ENCODE assay signal across 9 mouse cellular contexts in the genomic region with DNA sequence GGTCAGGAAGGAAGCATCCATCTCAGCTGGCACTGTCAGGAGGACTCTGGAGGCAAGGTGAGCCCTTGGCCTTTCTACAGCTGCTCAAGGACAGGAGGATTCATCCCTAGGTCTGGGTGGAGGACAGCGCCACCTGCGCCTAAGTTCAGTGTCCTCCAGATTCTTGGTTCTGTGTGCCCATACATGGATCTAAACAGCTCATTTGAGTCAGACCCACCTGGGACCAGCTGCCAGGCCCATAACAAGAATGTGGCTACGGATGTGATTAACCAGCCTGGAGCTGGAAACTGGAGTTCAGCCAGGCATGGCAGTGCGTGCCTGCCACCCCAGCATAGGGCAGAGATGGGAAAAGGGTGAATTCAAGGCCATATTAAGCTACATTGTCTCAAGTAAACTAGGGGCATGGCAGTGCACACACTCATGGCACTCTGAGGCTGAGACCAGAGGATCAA. TPM values are rescaled to one million over a fixed set of nuclear protein-coding genes. Genes with fewer than 3 reads are reported as not detected.
A peak's percentile ranks its signal among the peaks of the same experiment; 100 is the strongest.
DNase-seq lines count a peak whose midpoint lies in the region; ATAC-seq and TF ChIP-seq lines count a peak whose summit lies in the region.
"Had no signal": no experiment of that assay in that cellular context is flagged by ENCODE, and none has a peak within 500 bp of the region (broad histone marks: within the 10 kb centered on the region; RNA-seq: fewer than 3 reads in every experiment).

No protein-coding gene starts in this region.

- no peak overlapping the region for H3K9ac ChIP-seq in lung, embryonic 16.5 days (ENCODE audit: low read length)
- H3K9ac ChIP-seq in hindbrain, embryonic 13.5 days, result peak overlapping the region; percentile 47
- H3K9ac ChIP-seq in limb, embryonic 11.5 days (ENCODE audit: low read length), result peak overlapping the region; percentile 22; the same call in 1 of the 2 replicates
- H3K9ac ChIP-seq: liver, embryonic 14.5 days had no signal

- H3K36me3 ChIP-seq in lung, embryonic 16.5 days (ENCODE audit: control insufficient read depth, insufficient read depth, low read length), result no peaks in the 10 kb centered on the region
- H3K36me3 ChIP-seq in hindbrain, embryonic 13.5 days, result no peaks in the 10 kb centered on the region
- H3K36me3 ChIP-seq in limb, embryonic 11.5 days (ENCODE audit: control insufficient read depth, insufficient read depth, low read length), result no peaks in the 10 kb centered on the region

- no peak for TF ChIP-seq POLR2A in lung, adult 2 months (IDR thresholded peaks at IDR 0.05; ENCODE audit: borderline replicate concordance, extremely low read depth, low read depth, low read length)

- no peaks in the 10 kb centered on the region for H3K27me3 ChIP-seq in lung, embryonic 16.5 days (ENCODE audit: control insufficient read depth, insufficient read depth, low read depth, low read length)
- H3K27me3 ChIP-seq in hindbrain, embryonic 13.5 days, result no peaks in the 10 kb centered on the region
- H3K27me3 ChIP-seq in limb, embryonic 11.5 days (ENCODE audit: control insufficient read depth, insufficient read depth, low read length), result no peaks in the 10 kb centered on the region

- peak overlapping the region; percentile 66 for H3K27ac ChIP-seq in lung, embryonic 16.5 days (ENCODE audit: low read length)
- peak overlapping the region; percentile 77 for H3K27ac ChIP-seq in hindbrain, embryonic 13.5 days
- 0 out of 2 replicates have a peak overlapping the region, but pooled peaks have one; percentile 14 for H3K27ac ChIP-seq in limb, embryonic 11.5 days (replicated peaks; ENCODE audit: low read depth, low read length)
- H3K27ac ChIP-seq: liver, embryonic 14.5 days had no signal

- TF ChIP-seq CTCF in lung, adult 2 months (IDR thresholded peaks at IDR 0.05; ENCODE audit: insufficient read depth, low read length), result no peak

- 49% methylated on average over 4 of the region's 4 CpGs for WGBS in lung, embryonic 16.5 days
- WGBS in lung, adult 2 months, result 57% methylated on average over 4 of the region's 4 CpGs
- WGBS in hindbrain, embryonic 13.5 days, result 29% methylated on average over 4 of the region's 4 CpGs
- 70% methylated on average over 4 of the region's 4 CpGs for WGBS in limb, embryonic 11.5 days

- ATAC-seq in lung, embryonic 16.5 days (ENCODE audit: low read depth), result 0 out of 2 replicates have a peak, but pooled peaks have one; percentile 5
- ATAC-seq in hindbrain, embryonic 13.5 days (ENCODE audit: low FRiP score), result peak; percentile 29
- ATAC-seq in limb, embryonic 11.5 days (ENCODE audit: insufficient number of reproducible peaks, low FRiP score, low TSS enrichment, low read depth), result peak; percentile 7; the same call in 1 of the 2 replicates
- no peak for ATAC-seq in CD4-positive, CD25-positive, alpha-beta regulatory T cell, adult 4 months
- no peak for ATAC-seq in megakaryocyte progenitor cell, adult 5-6 weeks (replicated peaks; ENCODE audit: poor library complexity)

- no peak for DNase-seq in lung, adult 2 months
- DNase-seq in limb, embryonic 11.5 days (ENCODE audit: low spot score), result no peak
- DNase-seq in testis, postnatal 10 days (ENCODE audit: low spot score), result peak; percentile 57
- DNase-seq in cerebellum, postnatal 36 days, result no peak

- peaks cover 49% of the 10 kb centered on the region for H3K4me1 ChIP-seq in lung, embryonic 16.5 days (replicated peaks; ENCODE audit: control insufficient read depth, insufficient read depth, low read length)
- H3K4me1 ChIP-seq in lung, adult 2 months (ENCODE audit: control insufficient read depth, insufficient read depth, low read length), result no peaks in the 10 kb centered on the region
- peaks cover 51% of the 10 kb centered on the region for H3K4me1 ChIP-seq in hindbrain, embryonic 13.5 days (replicated peaks)
- peaks cover 24% of the 10 kb centered on the region for H3K4me1 ChIP-seq in limb, embryonic 11.5 days (ENCODE audit: control insufficient read depth, insufficient read depth, low read length)

- H3K4me3 ChIP-seq in lung, embryonic 16.5 days (ENCODE audit: low read length), result no peak overlapping the region
- no peak overlapping the region for H3K4me3 ChIP-seq in lung, adult 2 months (replicated peaks; ENCODE audit: extremely low read depth, low read depth, low read length)
- 0 out of 2 replicates have a peak overlapping the region, but pooled peaks have one; percentile 10 for H3K4me3 ChIP-seq in hindbrain, embryonic 13.5 days
- H3K4me3 ChIP-seq in limb, embryonic 11.5 days (ENCODE audit: low read depth, low read length), result no peak overlapping the region

- H3K9me3 ChIP-seq in lung, embryonic 16.5 days (ENCODE audit: control insufficient read depth, low read length), result no peaks in the 10 kb centered on the region
- H3K9me3 ChIP-seq in hindbrain, embryonic 13.5 days, result no peaks in the 10 kb centered on the region
- no peaks in the 10 kb centered on the region for H3K9me3 ChIP-seq in limb, embryonic 11.5 days (ENCODE audit: control insufficient read depth, low read length)

- no peak overlapping the region for H3K4me2 ChIP-seq in lung, embryonic 16.5 days (ENCODE audit: low read depth, low read length)
- H3K4me2 ChIP-seq in hindbrain, embryonic 13.5 days, result peak overlapping the region; percentile 45
- peak overlapping the region; percentile 32; the same call in 1 of the 2 replicates for H3K4me2 ChIP-seq in limb, embryonic 11.5 days (ENCODE audit: low read depth, severe bottlenecking)

RNA-seq across cellular contexts. Expression of a gene that starts 14.8 kb away (rescaled TPM):
- 298 and 315 TPM in 2 replicates for polyA plus RNA-seq in lung, embryonic 16.5 days (2015; fragmentation: Nextera tagmentation; extraction: Ambion mirVana)
- 38.1 and 39.3 TPM in 2 replicates for polyA plus RNA-seq in lung, adult 2 months (2012; rRNA removed)
- 53.1 and 62.7 TPM in 2 replicates for polyA plus RNA-seq in hindbrain, embryonic 13.5 days (2015; fragmentation: Nextera tagmentation; extraction: Ambion mirVana)
- polyA plus RNA-seq in limb, embryonic 11.5 days (2014; fragmentation: Nextera tagmentation; extraction: Ambion mirVana), result 63.0 and 77.1 TPM in 2 replicates
- under 1 TPM in 1 of 2 experiments, not detected in 1; 0.16 TPM for polyA plus RNA-seq in CD4-positive, CD25-positive, alpha-beta regulatory T cell, adult 4 months (2017; shearing (Covaris generic))
- 0.02 TPM in 1 of 2 replicates, not detected in the other for total RNA-seq in megakaryocyte progenitor cell, adult 5-6 weeks (2015)
- not detected in 2 replicates for total RNA-seq in megakaryocyte progenitor cell, adult 5-6 weeks (2017)

Comparison
In these comparisons a context has a peak if more than half of its experiments do, and no peak if none do; other contexts are left out.
1. ATAC-seq: peak in lung, embryonic 16.5 days (single experiment), hindbrain, embryonic 13.5 days (single experiment) and limb, embryonic 11.5 days (single experiment); none in CD4-positive, CD25-positive, alpha-beta regulatory T cell, adult 4 months (single experiment) and megakaryocyte progenitor cell, adult 5-6 weeks (single experiment).
2. H3K27ac ChIP-seq: peak in every context shown above with its lines; median percentile 77 in hindbrain, embryonic 13.5 days; 66 in lung, embryonic 16.5 days; 14 in limb, embryonic 11.5 days.
3. RNA of a gene that starts 14.8 kb away (polyA plus RNA-seq): 298 to 315 TPM in lung, embryonic 16.5 days, 63.0 to 77.1 TPM in limb, embryonic 11.5 days, 53.1 to 62.7 TPM in hindbrain, embryonic 13.5 days and 38.1 to 39.3 TPM in lung, adult 2 months; 0.16 TPM in CD4-positive, CD25-positive, alpha-beta regulatory T cell, adult 4 months; every median in the first group is over 10 times any median in the second.